Mouse (Mus musculus) thymus, adult 2 months (tissue): ENCODE measurements around the gene Fam71d. TPM values are rescaled to one million over a fixed set of nuclear protein-coding genes. Genes with fewer than 3 reads are reported as not detected.

ENCODE experiments used
- DNase-seq: peaks from one replicate; pipeline ENCODE4 v3.0.0; 2021
- H3K27ac ChIP-seq: fragments of 200-500 bp; 2 replicates; pipeline ENCODE4 v1.5.1; 2012; ENCODE audit warnings: low read length, control low read depth; ENCODE audit not compliant: control insufficient read depth, insufficient read depth
- H3K27me3 ChIP-seq: fragments of 200-500 bp; 2 replicates; pipeline ENCODE4 v1.6.1; 2012; ENCODE audit warnings: mild to moderate bottlenecking, low read length, moderate library complexity, mixed read lengths; ENCODE audit not compliant: control insufficient read depth, insufficient read depth
- H3K36me3 ChIP-seq: fragments of 200-500 bp; 2 replicates; pipeline ENCODE4 v1.6.1; 2012; ENCODE audit warnings: mild to moderate bottlenecking, low read length, moderate library complexity; ENCODE audit not compliant: control insufficient read depth, insufficient read depth
- H3K4me1 ChIP-seq: fragments of 200-500 bp; replicated peaks from 2 replicates; pipeline ENCODE4 v1.6.1; 2012; ENCODE audit warnings: low read length; ENCODE audit not compliant: control insufficient read depth, insufficient read depth
- H3K4me3 ChIP-seq: fragments of 200-500 bp; 2 replicates; pipeline ENCODE4 v1.5.1; 2012; ENCODE audit warnings: mild to moderate bottlenecking, low read length, control low read depth, moderate library complexity; ENCODE audit not compliant: control insufficient read depth, insufficient read depth
- CTCF ChIP-seq: fragments of 200-500 bp; IDR thresholded peaks from 2 replicates; pipeline ENCODE4 v1.5.1; 2012; ENCODE audit warnings: mild to moderate bottlenecking, control low read depth, low read length, moderate library complexity, borderline replicate concordance; ENCODE audit not compliant: control insufficient read depth, poor library complexity, insufficient read depth; ENCODE audit errors: extremely low read depth
- POLR2A ChIP-seq: fragments of 200-500 bp; IDR thresholded peaks from 2 replicates; pipeline ENCODE4 v1.6.1; 2012; ENCODE audit warnings: mild to moderate bottlenecking, low read length, control low read depth, moderate library complexity; ENCODE audit not compliant: control insufficient read depth, poor library complexity, insufficient read depth; ENCODE audit errors: extremely low read depth
- WGBS: fragments of 180-500 bp; shearing (Covaris S2); methylation state at CpG from one replicate; pipeline ENCODE4 v1.1.7; 2018; 5-methylcytosine and 5-hydroxymethylcytosine counted together
- polyA plus RNA-seq: library from polyadenylated mRNA; depleted of rRNA; stranded (reverse); fragments of >200 nt; gene quantifications from 2 replicates; pipeline ENCODE4 v1.2.3, GENCODE M21; 2012

The Fam71d gene
- polyA plus RNA-seq, 1 experiment: not detected

DNA sequence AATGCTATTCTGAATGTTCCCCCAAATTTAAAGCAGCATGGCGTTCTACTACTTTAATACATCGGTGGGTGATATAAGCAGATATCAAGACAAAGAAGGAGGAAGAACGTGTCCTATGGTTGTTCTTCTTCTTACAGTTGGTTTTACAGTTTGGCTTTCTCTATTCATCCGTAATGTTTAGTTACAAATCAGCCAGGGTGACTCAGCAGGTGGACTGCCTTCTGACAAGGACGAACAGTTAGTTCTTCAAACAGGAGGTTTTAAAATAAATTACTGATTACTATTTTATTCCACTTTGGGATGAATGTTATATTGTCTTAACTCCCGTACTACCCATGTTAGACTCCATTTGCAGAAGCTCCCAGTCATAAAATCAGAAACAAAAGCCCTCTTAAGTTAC is 54.9 kb downstream of the Fam71d start:
- TF ChIP-seq POLR2A (no peak), CTCF (no peak)
- Histone ChIP-seq H3K27me3 (no peaks in the 10 kb centered on the region), H3K4me3 (no peak overlapping the region), H3K4me1 (peaks cover 3% of the 10 kb centered on the region), H3K27ac (no peak overlapping the region), H3K36me3 (no peaks in the 10 kb centered on the region)
- DNase-seq: no peak
- 85% methylated on average over 6 of the region's 6 CpGs for WGBS

DNA sequence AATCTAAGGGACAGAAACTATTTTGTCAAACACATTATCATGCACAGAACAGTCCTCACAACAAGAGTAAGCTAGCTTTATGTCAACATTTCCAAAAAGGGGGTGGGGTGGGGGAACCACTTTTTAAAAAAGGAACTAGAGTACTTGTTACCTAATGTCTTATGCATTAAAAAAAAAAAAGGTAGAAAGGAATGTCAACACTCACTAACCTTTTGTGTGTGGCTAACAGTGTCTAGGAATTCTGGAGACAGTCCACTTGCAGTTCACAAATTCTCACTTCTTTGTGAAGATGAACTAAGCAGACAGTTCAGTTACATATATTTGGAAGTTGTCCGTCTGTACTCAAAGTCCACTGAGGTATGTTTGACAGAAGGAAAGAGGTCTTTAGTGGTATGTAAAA is 56.1 kb downstream of the Fam71d start:
- no peaks in the 10 kb centered on the region for H3K36me3 ChIP-seq
- H3K27me3 ChIP-seq: no peaks in the 10 kb centered on the region
- DNase-seq: no peak
- H3K27ac ChIP-seq: no peak overlapping the region
- TF ChIP-seq CTCF (no peak), POLR2A (no peak)
- H3K4me1 ChIP-seq: peaks cover 3% of the 10 kb centered on the region
- no peak overlapping the region for H3K4me3 ChIP-seq
- 81% methylated on average over 1 of the region's 1 CpGs for WGBS

DNA sequence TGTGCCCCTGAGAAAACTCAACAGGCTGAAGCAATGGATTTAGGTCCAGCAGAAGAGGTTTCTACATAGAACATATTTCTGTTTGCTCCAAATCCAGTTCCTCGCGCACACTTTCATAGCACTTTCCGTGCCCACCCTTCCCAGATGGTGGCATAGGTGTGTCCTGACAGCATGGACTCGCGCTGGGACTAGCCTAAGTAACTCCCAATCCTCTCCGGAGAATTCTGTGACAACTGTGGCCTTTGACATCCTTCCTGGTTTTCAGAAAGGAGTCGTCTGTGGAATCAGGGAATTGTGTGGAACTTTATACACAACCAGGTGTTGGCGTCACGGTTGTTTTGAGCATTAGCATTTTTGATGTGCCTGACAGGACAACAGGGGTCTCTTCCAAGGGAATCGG is 56.8 kb downstream of the Fam71d start:
- no peak; the same call in 1 of the 2 replicates for TF ChIP-seq POLR2A
- no peak for TF ChIP-seq CTCF
- no peak for DNase-seq
- no peaks in the 10 kb centered on the region for H3K36me3 ChIP-seq
- H3K27me3 ChIP-seq: no peaks in the 10 kb centered on the region
- peak overlapping the region; percentile 65 for H3K4me3 ChIP-seq
- H3K27ac ChIP-seq: no peak overlapping the region
- H3K4me1 ChIP-seq: peaks cover 3% of the 10 kb centered on the region
- under 1% methylated on average over 10 of the region's 10 CpGs for WGBS

DNA sequence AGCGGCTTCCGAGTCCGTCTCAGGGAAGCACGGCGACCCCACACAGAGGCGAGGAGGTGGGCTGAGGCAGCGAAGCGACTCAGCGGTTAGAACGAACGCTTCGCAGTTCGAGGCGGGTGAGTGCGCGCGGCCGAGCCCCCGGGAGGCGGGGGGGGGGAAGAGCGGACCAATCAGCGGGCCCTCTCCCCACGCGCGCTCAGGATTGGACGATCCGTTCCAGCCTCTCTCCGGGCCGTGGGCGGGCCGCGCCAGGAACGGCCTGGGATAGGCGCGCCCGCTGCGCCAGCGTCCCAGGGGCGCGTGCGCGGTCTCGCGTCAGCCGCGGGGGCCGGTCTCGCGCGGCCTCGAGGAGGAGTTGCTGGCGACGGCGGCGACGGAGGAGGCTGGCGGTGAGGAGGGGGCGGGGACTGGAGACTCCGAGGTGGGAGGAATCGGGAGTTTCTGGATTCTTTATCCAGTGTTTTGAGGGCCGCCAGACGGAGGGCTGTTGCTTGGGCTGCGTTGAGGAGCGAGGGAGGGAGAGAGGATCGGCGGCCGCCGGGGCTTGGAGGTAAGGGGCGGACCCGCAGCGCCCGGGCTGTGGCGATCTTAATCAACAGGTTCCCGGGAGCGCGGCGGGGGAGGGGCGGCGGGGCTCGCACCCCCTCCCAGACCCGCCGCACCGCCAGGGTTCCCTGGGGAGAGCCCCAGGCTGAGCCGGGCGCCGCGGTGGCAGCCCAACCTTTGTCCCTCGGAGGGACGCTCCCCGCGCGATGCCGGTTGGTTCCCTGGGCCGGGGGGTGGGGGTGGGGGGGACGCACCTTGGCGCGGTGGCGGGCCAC is 57.4 kb downstream of the Fam71d start, which contains the start of gene Mpp5:
Mpp5 (plus strand) TSS at position 351 of the 821 bp plus-strand sequence.
- under 1% methylated on average over 98 of the region's 98 CpGs for WGBS
- peak; percentile 80 for TF ChIP-seq POLR2A
- no peak; the same call in none of the 2 replicates for TF ChIP-seq CTCF
- no peaks in the 10 kb centered on the region for H3K27me3 ChIP-seq
- H3K4me3 ChIP-seq: peak within 1 kb of the TSS; percentile 77
- peaks cover 3% of the 10 kb centered on the region for H3K4me1 ChIP-seq
- no peak within 1 kb of the TSS for H3K27ac ChIP-seq
- peak; percentile 95 for DNase-seq
- H3K36me3 ChIP-seq: no peaks in the 10 kb centered on the region

DNA sequence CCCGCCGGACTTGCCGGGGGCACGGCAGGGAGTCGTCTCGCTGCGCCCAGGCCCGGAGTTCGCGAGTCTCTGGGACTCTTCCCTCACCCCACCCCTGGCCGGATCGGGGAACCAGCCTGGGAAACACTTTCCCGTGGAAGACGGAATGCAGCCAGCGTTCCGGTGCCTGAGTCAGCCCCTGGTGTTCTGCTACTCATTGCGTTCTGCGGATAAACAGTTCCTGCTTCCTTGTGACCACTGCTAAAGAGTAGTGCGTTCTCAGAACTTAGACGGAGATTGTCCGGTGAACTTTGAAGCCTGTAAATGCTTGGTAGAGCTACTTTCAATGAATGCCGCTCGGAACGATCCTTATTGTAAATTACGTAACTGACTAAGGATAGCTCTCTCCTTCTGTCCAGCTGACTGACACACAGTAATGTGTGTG is 58.1 kb downstream of the Fam71d start:
- Histone ChIP-seq H3K4me1 (peaks cover 3% of the 10 kb centered on the region), H3K27ac (no peak overlapping the region), H3K27me3 (no peaks in the 10 kb centered on the region), H3K4me3 (peak overlapping the region; percentile 77), H3K36me3 (no peaks in the 10 kb centered on the region)
- TF ChIP-seq POLR2A (no peak), CTCF (no peak)
- 1% methylated on average over 25 of the region's 25 CpGs for WGBS
- DNase-seq: peak; percentile 51

DNA sequence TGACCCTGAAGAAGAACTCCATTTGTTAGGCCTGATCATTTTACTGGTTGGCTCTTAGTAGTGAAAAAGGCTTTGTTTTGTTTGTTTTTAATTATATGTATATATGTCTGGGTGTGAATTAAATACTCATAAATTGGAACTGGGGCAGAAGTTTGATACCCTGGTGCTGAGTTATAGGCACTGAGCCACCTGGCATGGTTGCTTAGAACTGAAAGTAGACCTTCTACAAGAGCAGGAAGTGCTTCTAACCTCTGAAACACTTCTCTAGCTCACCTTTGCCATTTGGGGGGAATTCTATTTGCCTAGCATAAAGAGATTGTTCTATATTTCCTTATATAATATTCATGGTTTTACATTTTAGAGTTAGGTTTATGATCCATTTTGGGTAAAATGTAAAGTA is 70.6 kb downstream of the Fam71d start:
- DNase-seq: no peak
- no peaks in the 10 kb centered on the region for H3K4me1 ChIP-seq
- H3K36me3 ChIP-seq: no peaks in the 10 kb centered on the region
- no peak overlapping the region for H3K27ac ChIP-seq
- no peak for TF ChIP-seq POLR2A
- TF ChIP-seq CTCF: no peak
- no peak overlapping the region for H3K4me3 ChIP-seq
- no peaks in the 10 kb centered on the region for H3K27me3 ChIP-seq

DNA sequence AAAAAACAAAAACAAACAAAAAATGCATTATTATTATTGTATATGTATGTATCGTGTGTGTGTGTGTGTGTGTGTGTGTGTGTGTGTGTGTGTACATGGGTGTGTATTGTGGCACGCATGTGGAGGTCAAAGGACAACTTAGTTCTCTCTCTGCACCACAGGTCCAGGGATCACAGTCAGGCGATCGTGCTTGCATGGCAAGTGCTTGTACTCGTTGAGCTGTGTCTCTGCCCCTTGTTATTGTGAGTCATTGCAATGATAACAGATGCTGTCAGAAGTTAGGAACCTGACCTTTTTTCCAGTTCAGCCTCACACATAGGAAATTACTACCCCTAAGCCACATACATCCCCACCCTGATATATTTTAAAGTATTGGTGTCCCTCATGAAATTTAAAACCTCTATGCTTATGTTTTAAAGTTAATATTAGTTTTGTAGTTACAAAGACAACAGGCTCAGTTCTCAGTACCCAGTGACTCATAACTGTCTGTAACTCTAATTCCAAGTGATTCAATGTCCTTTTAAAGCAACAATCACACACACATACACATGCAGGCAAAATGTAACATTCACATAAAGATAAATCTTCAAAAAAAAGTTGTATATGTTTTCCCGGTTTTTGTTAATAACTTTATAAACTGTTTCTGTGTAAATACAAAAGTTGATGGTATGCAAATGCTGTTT is 77.8 kb downstream of the Fam71d start:
- Histone ChIP-seq H3K27me3 (no peaks in the 10 kb centered on the region), H3K27ac (no peak overlapping the region), H3K4me3 (no peak overlapping the region), H3K36me3 (no peaks in the 10 kb centered on the region), H3K4me1 (no peaks in the 10 kb centered on the region)
- DNase-seq: no peak
- 90% methylated on average over 6 of the region's 6 CpGs for WGBS
- TF ChIP-seq POLR2A (no peak), CTCF (no peak)
